Mouse (Mus musculus) left cerebral cortex, postnatal 25 days (tissue): ENCODE data around the gene Gm20075. TPM values are rescaled to one million over a fixed set of nuclear protein-coding genes. Genes with fewer than 3 reads are reported as not detected.

Experiments used
- total RNA-seq, 2 experiments: library from RNA; stranded (reverse); gene quantifications; 2 replicates each; pipeline ENCODE4 v1.2.3; 2021

The Gm20075 gene
- total RNA-seq, 2 experiments from 2014 or later = 27.7 to 30.0 TPM

Other genes starting within 250 kb of the Gm20075 start
- gene Iqgap2, start 189.5 kb downstream of the Gm20075 start, total RNA-seq = 10 to 100 TPM; 16.8 to 19.0 TPM
- gene Gm17190, start 678 bp upstream of the Gm20075 start, total RNA-seq = not detected
- gene Sv2c, start 51.2 kb upstream of the Gm20075 start, total RNA-seq = 10 to 100 TPM; 21.6 to 39.8 TPM